Mouse (Mus musculus) forebrain, embryonic 10.5 days (tissue): ENCODE data around the gene Rere. TPM values are rescaled to one million over a fixed set of nuclear protein-coding genes. Genes with fewer than 3 reads are reported as not detected.

Experiments
- DNase-seq: peaks from one replicate; pipeline ENCODE4 v3.0.0-alpha.2; 2017; ENCODE audit warnings: low spot score; ENCODE audit errors: extremely low spot score
- H3K27ac ChIP-seq: fragments of 300-500 bp; sonication (generic); 2 replicates; pipeline ENCODE4 v1.5.1; 2016; ENCODE audit warnings: mild to moderate bottlenecking
- H3K27me3 ChIP-seq: fragments of 300-500 bp; sonication (generic); 2 replicates; pipeline ENCODE4 v1.6.1; 2016; ENCODE audit warnings: mild to moderate bottlenecking; ENCODE audit not compliant: poor library complexity, severe bottlenecking
- H3K36me3 ChIP-seq: fragments of 300-500 bp; sonication (generic); replicated peaks from 2 replicates; pipeline ENCODE4 v1.6.1; 2016; ENCODE audit warnings: mild to moderate bottlenecking, moderate library complexity
- H3K4me1 ChIP-seq: fragments of 300-500 bp; sonication (generic); 2 replicates; pipeline ENCODE4 v1.6.1; 2016
- H3K4me3 ChIP-seq: fragments of 300-500 bp; sonication (generic); 2 replicates; pipeline ENCODE4 v1.5.1; 2016; ENCODE audit warnings: mild to moderate bottlenecking, moderate library complexity
- H3K9me3 ChIP-seq: fragments of 300-500 bp; sonication (generic); 2 replicates; pipeline ENCODE4 v1.6.1; 2016; ENCODE audit warnings: mild to moderate bottlenecking, moderate library complexity
- WGBS: fragments of 180-500 bp; shearing (Covaris S2); methylation state at CpG from one replicate; pipeline ENCODE4 v1.1.7; 2016; 5-methylcytosine and 5-hydroxymethylcytosine counted together
- polyA plus RNA-seq: library from polyadenylated mRNA; unstranded; fragments of >200 nt; fragmentation: Nextera tagmentation; extraction: Ambion mirVana; gene quantifications from 2 replicates; pipeline ENCODE4 v1.2.1, GENCODE M21; 2016

Gene Rere
- polyA plus RNA-seq, 1 experiment from 2014 or later = 31.1 TPM

DNA sequence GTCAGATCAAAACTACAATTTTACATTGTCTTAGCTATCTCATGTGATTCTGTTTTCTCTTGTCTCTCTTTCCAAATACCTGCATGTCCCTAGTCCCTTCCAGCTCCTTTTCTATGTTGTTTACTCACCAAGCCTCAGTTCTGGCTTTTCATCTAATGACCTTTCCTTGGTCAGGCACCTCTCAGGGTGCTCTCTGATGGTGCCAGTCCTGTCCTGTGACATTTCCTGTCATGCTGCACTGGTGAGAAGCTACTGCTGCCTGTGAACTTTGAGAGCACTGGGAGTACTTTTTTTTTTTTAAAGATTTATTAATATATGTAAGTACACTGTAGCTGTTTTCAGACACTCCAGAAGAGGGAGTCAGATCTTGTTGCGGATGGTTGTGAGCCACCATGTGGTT lies 25.8 kb downstream of the Rere start:
- peaks cover 16% of the 10 kb centered on the region for H3K36me3 ChIP-seq
- H3K9me3 ChIP-seq = no peaks in the 10 kb centered on the region
- peaks cover 10% of the 10 kb centered on the region for H3K4me1 ChIP-seq
- no peaks in the 10 kb centered on the region for H3K27me3 ChIP-seq
- H3K27ac ChIP-seq = no peak overlapping the region
- no peak overlapping the region for H3K4me3 ChIP-seq
- 96% methylated on average over 1 of the region's 1 CpGs for WGBS
- DNase-seq = no peak

- no peak overlapping the region for H3K27ac ChIP-seq
- H3K9me3 ChIP-seq = no peaks in the 10 kb centered on the region
- no peak for DNase-seq
- no peaks in the 10 kb centered on the region for H3K27me3 ChIP-seq
- WGBS = 89% methylated on average over 2 of the region's 2 CpGs
- peaks cover 3% of the 10 kb centered on the region for H3K4me1 ChIP-seq
- peaks cover 28% of the 10 kb centered on the region for H3K36me3 ChIP-seq
- no peak overlapping the region for H3K4me3 ChIP-seq
Measured at GRCm38 (mm10) chr4:150311431-150311830, 30.0 kb downstream of the Rere start.

DNA sequence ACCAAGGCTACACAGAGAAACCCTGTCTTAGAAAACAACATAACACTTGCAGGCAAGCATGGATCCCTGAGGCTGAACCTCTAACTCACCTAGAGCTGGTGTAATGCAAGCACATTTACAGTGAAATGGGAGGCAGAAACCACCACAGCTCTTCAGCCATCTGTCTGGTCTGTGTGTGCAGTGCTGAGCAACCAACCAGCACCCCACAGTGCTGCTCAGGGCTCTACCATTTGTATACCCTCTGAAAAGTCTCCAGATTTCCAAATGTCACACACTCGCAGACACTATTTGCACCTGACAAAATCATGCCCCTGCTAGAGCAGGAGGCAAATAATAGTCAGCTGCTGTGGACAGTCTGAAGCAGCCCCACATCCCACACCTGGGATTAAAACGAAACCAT lies 31.2 kb downstream of the Rere start:
- no peak for DNase-seq
- WGBS = 95% methylated on average over 2 of the region's 2 CpGs
- Histone ChIP-seq H3K36me3 (peaks cover 23% of the 10 kb centered on the region), H3K27ac (no peak overlapping the region), H3K27me3 (no peaks in the 10 kb centered on the region), H3K4me3 (no peak overlapping the region), H3K4me1 (no peaks in the 10 kb centered on the region), H3K9me3 (no peaks in the 10 kb centered on the region)

DNA sequence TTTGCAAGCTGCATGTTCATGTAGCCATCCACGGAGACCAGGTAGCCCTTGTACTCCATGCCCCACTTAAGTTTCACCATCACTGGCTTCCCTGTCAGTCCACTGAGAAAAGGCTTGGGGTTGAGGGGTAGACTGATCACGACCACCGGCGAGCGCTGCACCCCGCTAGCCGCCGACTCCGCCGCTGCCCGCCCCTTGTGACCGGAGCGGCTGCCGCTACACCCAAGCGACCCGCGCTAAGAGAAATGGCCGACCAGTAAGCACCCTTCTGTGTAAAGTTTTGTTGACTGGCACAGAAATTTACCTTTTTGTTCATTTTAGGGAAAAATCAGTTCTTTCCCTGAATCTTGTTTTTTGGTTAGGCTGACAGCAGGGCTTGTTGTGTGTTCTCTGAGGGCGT lies 33.9 kb downstream of the Rere start:
- no peak overlapping the region for H3K27ac ChIP-seq
- DNase-seq = no peak
- WGBS = 96% methylated on average over 19 of the region's 19 CpGs
- H3K4me3 ChIP-seq = no peak overlapping the region
- peaks cover 14% of the 10 kb centered on the region for H3K4me1 ChIP-seq
- no peaks in the 10 kb centered on the region for H3K27me3 ChIP-seq
- H3K36me3 ChIP-seq = peaks cover 14% of the 10 kb centered on the region
- H3K9me3 ChIP-seq = no peaks in the 10 kb centered on the region

DNA sequence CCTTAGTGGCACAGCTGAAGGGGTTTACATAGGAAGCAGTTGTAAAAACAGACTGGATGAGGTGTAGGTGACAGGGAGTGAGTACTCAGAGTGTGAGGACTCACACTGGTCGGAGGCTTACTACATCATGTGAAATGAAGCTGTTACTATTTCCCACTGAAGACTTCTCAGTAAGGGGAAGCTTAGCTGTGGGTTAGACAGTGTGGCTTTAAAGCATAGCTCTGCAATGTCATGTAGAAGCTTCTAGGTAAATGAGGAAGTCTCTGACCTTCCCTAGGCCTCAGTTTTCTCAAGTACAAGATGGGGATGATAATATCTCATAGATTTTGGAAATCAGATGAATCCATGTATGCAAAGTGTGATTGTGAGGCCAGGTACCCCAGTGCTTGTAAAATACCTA lies 35.1 kb downstream of the Rere start:
- 93% methylated on average over 1 of the region's 1 CpGs for WGBS
- no peak overlapping the region for H3K4me3 ChIP-seq

DNA sequence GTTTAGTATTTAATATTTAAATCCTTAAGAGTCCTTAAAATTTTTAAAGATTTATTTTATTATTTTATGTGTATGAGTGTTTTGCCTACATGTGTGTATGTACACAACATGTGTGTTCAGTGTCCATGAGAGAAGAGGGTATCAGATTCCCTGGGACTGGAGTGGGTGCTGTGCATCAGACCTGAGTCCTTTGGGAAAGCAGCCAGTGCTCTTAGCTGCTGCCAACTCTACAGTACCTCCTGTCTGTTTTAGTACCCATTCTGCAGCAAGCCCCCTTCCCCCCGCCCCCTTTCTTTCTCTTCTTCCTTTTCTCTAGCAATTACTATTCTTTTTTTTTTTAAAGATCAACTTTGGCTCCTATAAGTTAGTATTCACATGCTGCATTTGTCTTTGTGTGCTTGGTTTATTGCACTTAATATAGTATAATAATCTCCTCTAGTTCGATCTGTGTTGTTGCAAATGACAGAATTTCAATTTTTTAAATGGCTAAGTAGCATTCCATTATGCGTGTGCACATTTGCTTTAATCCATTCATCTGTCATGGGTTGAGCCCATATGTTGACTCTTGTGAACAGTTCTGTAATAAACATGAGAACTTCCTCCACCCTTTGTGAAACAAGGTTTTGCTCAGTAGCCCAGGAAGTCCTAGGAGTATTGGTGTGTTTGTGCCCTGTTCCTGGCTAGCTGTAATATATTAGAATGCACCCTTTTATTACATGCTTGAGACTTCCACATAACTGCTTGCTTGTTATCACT lies 43.8 kb downstream of the Rere start:
- H3K36me3 ChIP-seq = peaks cover 26% of the 10 kb centered on the region
- H3K4me3 ChIP-seq = no peak overlapping the region
- DNase-seq = no peak
- H3K4me1 ChIP-seq = peaks cover 2% of the 10 kb centered on the region
- 0 out of 2 replicates have a peak, but pooled peaks cover under 1% of the 10 kb centered on the region for H3K9me3 ChIP-seq
- no peak overlapping the region for H3K27ac ChIP-seq
- H3K27me3 ChIP-seq = no peaks in the 10 kb centered on the region
- 96% methylated on average over 3 of the region's 3 CpGs for WGBS

More for the DNA sequence above, 35.1 kb downstream of the Rere start:
- Histone ChIP-seq H3K27ac (no peak overlapping the region), H3K4me1 (peaks cover 16% of the 10 kb centered on the region), H3K9me3 (no peaks in the 10 kb centered on the region), H3K36me3 (peaks cover 17% of the 10 kb centered on the region), H3K27me3 (no peaks in the 10 kb centered on the region)
- no peak for DNase-seq

GRCm38 (mm10) chr4:150326005-150326404 lies 44.6 kb downstream of the Rere start:
- H3K4me1 ChIP-seq = no peaks in the 10 kb centered on the region
- H3K36me3 ChIP-seq = peaks cover 25% of the 10 kb centered on the region
- no peak overlapping the region for H3K27ac ChIP-seq
- WGBS = 97% methylated on average over 2 of the region's 2 CpGs
- DNase-seq = no peak
- H3K4me3 ChIP-seq = no peak overlapping the region
- H3K27me3 ChIP-seq = no peaks in the 10 kb centered on the region
- H3K9me3 ChIP-seq = 0 out of 2 replicates have a peak, but pooled peaks cover 3% of the 10 kb centered on the region

GRCm38 (mm10) chr4:150327476-150327875 lies 46.0 kb downstream of the Rere start:
- no peak overlapping the region for H3K4me3 ChIP-seq
- H3K27ac ChIP-seq = no peak overlapping the region
- H3K27me3 ChIP-seq = no peaks in the 10 kb centered on the region
- 0 out of 2 replicates have a peak, but pooled peaks cover 3% of the 10 kb centered on the region for H3K9me3 ChIP-seq
- H3K4me1 ChIP-seq = no peaks in the 10 kb centered on the region
- 85% methylated on average over 4 of the region's 4 CpGs for WGBS
- peaks cover 24% of the 10 kb centered on the region for H3K36me3 ChIP-seq
- DNase-seq = no peak

DNA sequence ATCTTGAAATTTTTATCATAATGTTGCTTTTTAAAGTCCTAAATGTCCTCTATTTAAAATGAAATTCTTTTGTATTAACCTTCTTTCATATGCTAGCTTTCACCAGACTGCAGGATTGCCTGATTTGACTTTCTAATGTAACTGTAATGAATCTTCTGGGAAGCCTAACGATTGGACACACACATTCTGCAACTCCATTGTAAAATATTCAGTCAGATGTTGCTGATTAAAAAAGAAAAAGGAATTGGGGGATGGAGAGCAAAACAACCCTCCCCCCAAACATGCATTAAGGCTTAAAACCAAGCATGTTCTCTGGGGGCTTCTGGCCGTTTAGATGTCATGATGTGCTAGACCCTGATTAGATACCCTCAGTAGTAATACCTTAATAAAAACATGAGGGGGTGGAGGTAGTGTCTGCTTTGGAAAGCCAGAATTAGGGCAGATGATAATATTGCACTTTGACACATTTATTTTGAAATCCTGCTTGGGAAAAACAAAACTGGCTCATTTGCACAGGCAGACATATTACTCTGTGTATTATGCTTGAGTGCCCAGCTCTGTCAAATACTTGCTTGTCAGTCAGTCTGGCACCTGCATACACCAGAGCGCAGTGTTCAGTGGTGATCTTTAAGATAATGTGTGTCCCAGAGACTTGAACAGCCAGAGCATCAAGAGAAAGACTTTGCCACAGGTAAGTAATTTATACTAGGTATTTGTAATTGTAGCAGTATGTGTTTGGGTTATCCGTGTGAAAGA lies 52.7 kb downstream of the Rere start:
- H3K4me3 ChIP-seq = no peak overlapping the region
- peaks cover 20% of the 10 kb centered on the region for H3K36me3 ChIP-seq
- H3K9me3 ChIP-seq = 0 out of 2 replicates have a peak, but pooled peaks cover 3% of the 10 kb centered on the region
- H3K27me3 ChIP-seq = no peaks in the 10 kb centered on the region
- H3K4me1 ChIP-seq = 0 out of 2 replicates have a peak, but pooled peaks cover 2% of the 10 kb centered on the region
- no peak overlapping the region for H3K27ac ChIP-seq
- 89% methylated on average over 4 of the region's 4 CpGs for WGBS
- no peak for DNase-seq

DNA sequence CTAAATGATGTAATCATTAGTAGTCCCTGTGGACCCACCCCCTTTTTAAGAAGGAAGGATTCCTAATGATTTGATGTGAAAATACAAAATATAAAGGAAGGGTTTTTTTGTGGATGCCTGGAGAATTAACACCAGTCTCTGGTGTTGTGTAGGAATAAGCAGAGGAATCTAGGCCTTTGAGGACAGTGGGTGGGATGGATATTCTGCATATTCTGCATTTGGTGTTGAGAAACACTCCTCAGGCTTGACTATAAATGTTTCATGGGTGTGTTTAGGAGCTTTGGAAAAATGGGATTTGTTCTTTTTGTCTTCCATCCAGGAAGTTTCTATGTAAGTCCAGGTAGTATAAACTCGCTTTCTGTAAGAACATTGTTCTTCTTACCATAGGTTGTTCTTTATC lies 55.8 kb downstream of the Rere start:
- DNase-seq = no peak
- Histone ChIP-seq H3K4me3 (no peak overlapping the region), H3K9me3 (no peaks in the 10 kb centered on the region), H3K36me3 (peaks cover 11% of the 10 kb centered on the region), H3K27ac (no peak overlapping the region), H3K27me3 (no peaks in the 10 kb centered on the region), H3K4me1 (0 out of 2 replicates have a peak, but pooled peaks cover 2% of the 10 kb centered on the region)
- 93% methylated on average over 1 of the region's 1 CpGs for WGBS

GRCm38 (mm10) chr4:150338906-150339650 lies 57.6 kb downstream of the Rere start:
- no peak for DNase-seq
- Histone ChIP-seq H3K36me3 (peaks cover 11% of the 10 kb centered on the region), H3K4me3 (no peak overlapping the region), H3K27ac (no peak overlapping the region), H3K4me1 (peaks cover 11% of the 10 kb centered on the region), H3K9me3 (no peaks in the 10 kb centered on the region), H3K27me3 (no peaks in the 10 kb centered on the region)
- WGBS = 88% methylated on average over 8 of the region's 8 CpGs

DNA sequence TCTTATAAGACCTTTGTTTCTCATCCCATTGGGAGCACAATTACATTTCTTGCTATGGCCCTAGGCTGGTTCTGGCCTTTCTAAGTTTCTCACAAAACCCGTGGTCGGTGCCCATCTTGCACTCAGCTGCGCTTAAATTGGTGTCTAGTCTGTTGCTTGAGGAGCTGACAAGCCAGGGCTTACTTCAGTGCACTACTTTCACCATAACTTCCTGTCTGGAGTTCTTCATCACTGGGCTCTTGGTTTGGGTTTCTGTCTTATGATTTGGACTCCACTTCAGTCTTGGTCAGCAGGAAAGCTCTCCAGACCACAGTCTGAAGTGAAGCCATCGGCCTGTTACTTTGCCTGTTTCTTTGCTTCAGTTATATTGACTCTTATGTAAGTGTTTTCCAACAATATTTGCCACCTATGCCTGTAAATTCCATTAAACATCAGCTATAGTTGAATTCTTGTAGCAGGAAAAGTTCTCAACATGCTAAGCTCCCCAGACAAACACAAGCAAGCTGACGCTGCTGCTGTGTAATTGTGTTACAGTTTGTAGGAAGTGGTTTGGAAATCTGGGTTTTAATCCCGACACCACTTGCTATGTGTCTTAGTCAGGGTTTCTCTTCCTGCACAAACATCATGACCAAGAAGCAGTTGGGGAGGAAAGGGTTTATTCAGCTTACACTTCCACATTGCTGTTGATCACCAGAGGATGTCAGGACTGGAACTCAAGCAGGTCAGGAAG lies 59.5 kb downstream of the Rere start:
- no peak overlapping the region for H3K27ac ChIP-seq
- H3K4me1 ChIP-seq = peaks cover 14% of the 10 kb centered on the region
- 91% methylated on average over 6 of the region's 6 CpGs for WGBS
- H3K27me3 ChIP-seq = no peaks in the 10 kb centered on the region
- DNase-seq = no peak
- H3K36me3 ChIP-seq = peaks cover 5% of the 10 kb centered on the region; the same call in 1 of the 2 replicates
- H3K9me3 ChIP-seq = no peaks in the 10 kb centered on the region
- no peak overlapping the region for H3K4me3 ChIP-seq
